Mouse (Mus musculus): ENCODE data around the gene Qser1. TPM values are rescaled to one million over a fixed set of nuclear protein-coding genes. Genes with fewer than 3 reads are reported as not detected.

The Qser1 gene
- total and polyA plus RNA-seq, 3 experiments, result 3.9 to 14.5 TPM; not detected in 1

DNA sequence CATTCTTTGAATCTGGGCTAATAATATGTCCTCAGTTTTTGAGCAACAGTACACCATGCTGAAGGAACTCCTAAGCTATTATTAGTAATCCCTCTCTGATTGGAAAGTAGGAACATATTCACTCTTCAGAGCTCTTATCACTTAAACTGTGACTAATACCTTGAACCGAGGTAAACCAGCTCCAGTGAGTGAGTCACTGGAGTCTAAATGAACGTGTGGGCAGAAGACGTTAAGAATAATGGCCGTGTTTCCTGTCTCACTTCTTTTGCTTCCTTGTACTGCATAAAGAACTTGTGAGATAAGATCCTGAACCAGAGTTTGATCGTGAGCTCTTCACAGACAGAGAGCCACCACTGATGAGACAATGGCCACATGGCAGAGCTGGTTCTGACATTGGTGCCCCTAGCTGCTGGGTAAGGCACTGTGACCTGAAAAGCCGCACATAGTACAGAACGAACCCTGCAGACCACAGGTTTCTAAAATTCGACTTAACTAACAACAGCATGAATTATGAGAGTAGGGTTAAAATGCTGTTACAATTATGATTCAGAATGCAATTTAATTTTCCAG is 53.3 kb downstream of the Qser1 start:
- H3K4me1 ChIP-seq (ENCODE audit: control insufficient read depth in 1 of 2, insufficient read depth in 2 of 2, low read length in 2 of 2), result peaks cover 7 to 8% of the 10 kb centered on the region in 2 experiments
- H3K79me2 ChIP-seq (ENCODE audit: control insufficient read depth, insufficient read depth, low read length, poor library complexity), result no peaks in the 10 kb centered on the region
- TF ChIP-seq USF2 (IDR thresholded peaks at IDR 0.05; ENCODE audit: borderline replicate concordance in 1 of 2, insufficient read depth in 1 of 2, low read depth in 1 of 2, low read length in 2 of 2) (no peak), USF1 (IDR thresholded peaks at IDR 0.05; ENCODE audit: low read depth, low read length) (no peak), RCOR1 (IDR thresholded peaks at IDR 0.05; ENCODE audit: low read depth, low read length) (0 out of 2 replicates have a peak, but pooled peaks have one; percentile 10), TAL1 (IDR thresholded peaks at IDR 0.05; ENCODE audit: low read length) (no peak), SMC3 (IDR thresholded peaks at IDR 0.05; ENCODE audit: low read depth, low read length) (no peak), MAX (IDR thresholded peaks at IDR 0.05; ENCODE audit: low read length) (peak; percentile 50; the same call in 1 of the 2 replicates), SIN3A (IDR thresholded peaks at IDR 0.05; ENCODE audit: low read length) (0 out of 2 replicates have a peak, but pooled peaks have one; percentile 22), MYC (IDR thresholded peaks at IDR 0.05; ENCODE audit: low read depth, low read length) (peak; percentile 87; the same call in 1 of the 2 replicates), RAD21 (IDR thresholded peaks at IDR 0.05; ENCODE audit: low read depth, low read length) (no peak), MYB (IDR thresholded peaks at IDR 0.05; ENCODE audit: low read depth, low read length) (peak; percentile 54; the same call in 1 of the 2 replicates), GATA1 (IDR thresholded peaks at IDR 0.05; ENCODE audit: low read depth, low read length) (peak; percentile 44), MXI1 (IDR thresholded peaks at IDR 0.05; ENCODE audit: low read depth, low read length) (0 out of 2 replicates have a peak, but pooled peaks have one; percentile 37), POLR2A (IDR thresholded peaks at IDR 0.05; ENCODE audit: control insufficient read depth in 1 of 2, insufficient read depth in 1 of 2, low read depth in 1 of 2, low read length in 2 of 2, poor library complexity in 1 of 2) (peak in 1 of 2 experiments; percentile 34; a peak in 1 of 4 replicates), MAZ (IDR thresholded peaks at IDR 0.05; ENCODE audit: low read depth, low read length) (no peak), GABPA (IDR thresholded peaks at IDR 0.05; ENCODE audit: low read depth, low read length) (no peak), JUND (IDR thresholded peaks at IDR 0.05; ENCODE audit: low read depth, low read length) (0 out of 2 replicates have a peak, but pooled peaks have one; percentile 21), ELF1 (IDR thresholded peaks at IDR 0.05; ENCODE audit: low read depth, low read length) (0 out of 2 replicates have a peak, but pooled peaks have one; percentile 17), EP300 (IDR thresholded peaks at IDR 0.05; ENCODE audit: low read depth in 1 of 2, low read length in 2 of 2) (peak; percentile 50 to 61; a peak in 3 of 4 replicates), TBP (IDR thresholded peaks at IDR 0.05; ENCODE audit: low read depth, low read length) (0 out of 2 replicates have a peak, but pooled peaks have one; percentile 6), CTCF (IDR thresholded peaks at IDR 0.05 in 2 of 3, conservative IDR thresholded peaks at IDR 0.05 in 1 of 3; ENCODE audit: control insufficient read depth in 1 of 3, insufficient read depth in 1 of 3, low read depth in 2 of 3, low read length in 3 of 3, poor library complexity in 1 of 3, severe bottlenecking in 1 of 3) (peak in 2 of 3 experiments; percentile 6 to 7; a peak in 2 of 6 replicates)
- peak overlapping the region; percentile 16 for H3K9ac ChIP-seq (ENCODE audit: control insufficient read depth, low read depth, low read length, poor library complexity, severe bottlenecking)
- H3K9me3 ChIP-seq (replicated peaks; ENCODE audit: insufficient read depth, low read length), result no peaks in the 10 kb centered on the region
- H3K27ac ChIP-seq (ENCODE audit: control insufficient read depth, low read depth, low read length), result peak overlapping the region; percentile 77
- peak; percentile 80 for DNase-seq (ENCODE audit: low read depth, low spot score)
- no peaks in the 10 kb centered on the region for H3K27me3 ChIP-seq (ENCODE audit: control insufficient read depth in 1 of 2, insufficient read depth in 2 of 2, low read length in 2 of 2)
- H3K36me3 ChIP-seq (ENCODE audit: control insufficient read depth in 1 of 2, insufficient read depth in 2 of 2, low read length in 2 of 2), result peaks cover 0 to 17% of the 10 kb centered on the region in 2 experiments; a peak in 2 of 4 replicates
- H3K4me3 ChIP-seq (ENCODE audit: control insufficient read depth in 1 of 2, insufficient read depth in 1 of 2, low read depth in 2 of 2, low read length in 2 of 2), result peak overlapping the region in 1 of 2 experiments; percentile 1; a peak in 1 of 4 replicates
